ENCODE assay signal across 11 mouse cellular contexts in genomic region chr3:65581596-65581995, GRCm38 (mm10).
DNase-seq lines count a peak whose midpoint lies in the region.
"Had no signal": no experiment of that assay in that cellular context is flagged by ENCODE, and none has a peak within 500 bp of the region (broad histone marks: within the 10 kb centered on the region; RNA-seq: fewer than 3 reads in every experiment).

No protein-coding gene starts in this region.

- peak; percentile 19 for DNase-seq in right cerebral cortex, adult 18-20 months
- no peak for DNase-seq in right cerebral cortex, adult 2 months (ENCODE audit: low spot score in 2 of 2)
- DNase-seq in ZHBTc4 (ENCODE audit: low read depth, low spot score): peak; percentile 8
- DNase-seq in cerebellum, adult 9-10 months: peak; percentile 18
- DNase-seq in layer of hippocampus, adult 9-10 months (ENCODE audit: low spot score): no peak
- no peak for DNase-seq in T-cell, adult 2 months (ENCODE audit: low spot score)
- no peak for DNase-seq in retina, postnatal 1 day
- DNase-seq: gastrocnemius, postnatal 10 days; left cerebral cortex, postnatal 4 days; lung, embryonic 14.5 days; right cerebral cortex, postnatal 4 days had no signal

Comparison
In these comparisons a context has a peak if more than half of its experiments do, and no peak if none do; other contexts are left out.
1. DNase-seq: peak in right cerebral cortex, adult 18-20 months (single experiment), ZHBTc4 (single experiment) and cerebellum, adult 9-10 months (single experiment); none in right cerebral cortex, adult 2 months (0 of 2), layer of hippocampus, adult 9-10 months (single experiment), T-cell, adult 2 months (single experiment) and retina, postnatal 1 day (single experiment).